Mouse (Mus musculus) neural tube, embryonic 10.5 days (tissue): ENCODE measurements around the gene Vmn1r19.
"Not testable (repeated sequence)": the region's sequence is repeated elsewhere in the genome, so short reads cannot be mapped to it uniquely, and the experiment has no call there.

ENCODE experiments used
- DNase-seq: peaks from one replicate; pipeline ENCODE4 v3.0.0-alpha.2; 2017; ENCODE audit warnings: low spot score; ENCODE audit errors: extremely low spot score

The Vmn1r19 gene

GRCm38 (mm10) chr6:57403480-57403879 lies at the start of gene Vmn1r19:
TSS of gene Vmn1r19 (plus strand) at chr6:57403780.
- not testable (repeated sequence) for DNase-seq

GRCm38 (mm10) chr6:57356864-57357263 lies 46.7 kb upstream of the Vmn1r19 start:
- no peak for DNase-seq

GRCm38 (mm10) chr6:57363627-57364026 lies 40.0 kb upstream of the Vmn1r19 start, which contains the start of gene Vmn1r17:
TSS of gene Vmn1r17 (minus strand) at chr6:57363727.
- no peak for DNase-seq

GRCm38 (mm10) chr6:57365866-57366265 lies 37.7 kb upstream of the Vmn1r19 start:
- not testable (repeated sequence) for DNase-seq

GRCm38 (mm10) chr6:57367496-57367895 lies 36.1 kb upstream of the Vmn1r19 start:
- no peak for DNase-seq

GRCm38 (mm10) chr6:57395683-57396082 lies 7.9 kb upstream of the Vmn1r19 start, which contains the start of gene Vmn1r18:
TSS of gene Vmn1r18 (minus strand) at chr6:57395783.
- no peak for DNase-seq

- no peak for DNase-seq
Measured at GRCm38 (mm10) chr6:57428630-57429029, 25.1 kb downstream of the Vmn1r19 start, which contains the start of gene Vmn1r20. TSS of gene Vmn1r20 (plus strand) at chr6:57428930.

GRCm38 (mm10) chr6:57431196-57431595 lies 27.6 kb downstream of the Vmn1r19 start:
- DNase-seq, result no peak
